Mouse (Mus musculus) gastrocnemius, adult 2 months (tissue): ENCODE results near the gene Gm9887. TPM values are rescaled to one million over a fixed set of nuclear protein-coding genes. Genes with fewer than 3 reads are reported as not detected.
A peak's percentile ranks its signal among the peaks of the same experiment; 100 is the strongest.
"Not testable (repeated sequence)": the region's sequence is repeated elsewhere in the genome, so short reads cannot be mapped to it uniquely, and the experiment has no call there.

Source experiments
- DNase-seq: peaks from one replicate; pipeline ENCODE4 v3.0.0; 2022
- H3K27ac ChIP-seq: fragments of 200-600 bp; 2 replicates; pipeline ENCODE4 v1.8.1; 2022; ENCODE audit warnings: mild to moderate bottlenecking
- H3K4me3 ChIP-seq: fragments of 200-600 bp; 2 replicates; pipeline ENCODE4 v1.8.1; 2022; ENCODE audit warnings: mild to moderate bottlenecking, moderate library complexity
- CTCF ChIP-seq: fragments of 200-600 bp; IDR thresholded peaks from 2 replicates; pipeline ENCODE4 v1.8.1; 2022; ENCODE audit warnings: antibody characterized with exemption, mild to moderate bottlenecking, moderate library complexity
- intact Hi-C: fragments of 180-260 bp; cut with DNase I; formaldehyde crosslinking; loops from one replicate; pipeline ENCODE4 v1.15.1; 2025
- total RNA-seq, 2 experiments: library from RNA; stranded (reverse); gene quantifications; 2 replicates each; pipeline ENCODE4 v1.2.3; 2021

Gm9887 gene
- total RNA-seq, 2 experiments from 2014 or later = not detected

GRCm38 (mm10) chr12:69382880-69383279 lies 10.6 kb upstream of the Gm9887 start:
- H3K27ac ChIP-seq = no peak overlapping the region
- DNase-seq = no peak
- H3K4me3 ChIP-seq = no peak overlapping the region
- TF ChIP-seq CTCF = no peak
- intact Hi-C loops = no loop called here

GRCm38 (mm10) chr12:69378558-69379454 lies 6.5 kb upstream of the Gm9887 start:
- TF ChIP-seq CTCF = no peak
- H3K4me3 ChIP-seq = no peak overlapping the region
- H3K27ac ChIP-seq = no peak overlapping the region

GRCm38 (mm10) chr12:69377636-69378035 lies 5.4 kb upstream of the Gm9887 start:
- H3K4me3 ChIP-seq, H3K27ac ChIP-seq, DNase-seq, intact Hi-C loops: not testable (repeated sequence)

More at GRCm38 (mm10) chr12:69378558-69379454, 6.5 kb upstream of the Gm9887 start:
- DNase-seq = no peak
- intact Hi-C loops = no loop called here

- DNase-seq = no peak
- Histone ChIP-seq H3K27ac (no peak overlapping the region), H3K4me3 (no peak overlapping the region)
- TF ChIP-seq CTCF = no peak
- intact Hi-C loops = no loop called here
Measured at GRCm38 (mm10) chr12:69377188-69377587, 4.9 kb upstream of the Gm9887 start.

GRCm38 (mm10) chr12:69376132-69376531 lies 3.9 kb upstream of the Gm9887 start:
- DNase-seq = no peak
- TF ChIP-seq CTCF = no peak
- intact Hi-C loops = no loop called here
- Histone ChIP-seq H3K4me3 (no peak overlapping the region), H3K27ac (no peak overlapping the region)

- TF ChIP-seq CTCF = no peak
- intact Hi-C loops = loop anchor here (5.0 kb wide), 2 partner anchors 73 to 103 kb away; no protein-coding TSS in a partner anchor
- DNase-seq = no peak
- Histone ChIP-seq H3K27ac (peak overlapping the region; percentile 95; the same call in 1 of the 2 replicates), H3K4me3 (peak overlapping the region; percentile 96)
Measured at GRCm38 (mm10) chr12:69373850-69374766, 1.9 kb upstream of the Gm9887 start.

GRCm38 (mm10) chr12:69372731-69373331 lies 573 bp upstream of the Gm9887 start:
- TF ChIP-seq CTCF = no peak
- peak overlapping the region; percentile 96 for H3K4me3 ChIP-seq
- intact Hi-C loops = loop anchor here (1.0 to 5.0 kb wide), 3 partner anchors 74 to 201 kb away; no protein-coding TSS in a partner anchor
- peak overlapping the region; percentile 95 for H3K27ac ChIP-seq
- DNase-seq = peak; percentile 35

- Histone ChIP-seq H3K4me3 (peak overlapping the region; percentile 96), H3K27ac (peak overlapping the region; percentile 95)
- intact Hi-C loops = loop anchor here (5.0 kb wide), 2 partner anchors 76 to 106 kb away; no protein-coding TSS in a partner anchor
- TF ChIP-seq CTCF = peak; percentile 58
- no peak for DNase-seq
Measured at GRCm38 (mm10) chr12:69371421-69371853, 821 bp downstream of the Gm9887 start.

GRCm38 (mm10) chr12:69370936-69371335 lies 1.3 kb downstream of the Gm9887 start:
- TF ChIP-seq CTCF = no peak
- intact Hi-C loops = loop anchor here (5.0 kb wide), 2 partner anchors 76 to 106 kb away; no protein-coding TSS in a partner anchor
- peak overlapping the region; percentile 95 for H3K27ac ChIP-seq
- DNase-seq = no peak
- H3K4me3 ChIP-seq = peak overlapping the region; percentile 96

- no peak for TF ChIP-seq CTCF
- no peak overlapping the region for H3K4me3 ChIP-seq
- intact Hi-C loops = no loop called here
- H3K27ac ChIP-seq = no peak overlapping the region
- DNase-seq = no peak
Measured at GRCm38 (mm10) chr12:69367557-69367956, 4.7 kb downstream of the Gm9887 start.

GRCm38 (mm10) chr12:69366424-69366823 lies 5.8 kb downstream of the Gm9887 start:
- no peak overlapping the region for H3K27ac ChIP-seq
- no peak overlapping the region for H3K4me3 ChIP-seq
- TF ChIP-seq CTCF = peak; percentile 62
- no peak for DNase-seq
- intact Hi-C loops = no loop called here

GRCm38 (mm10) chr12:69365757-69366156 lies 6.5 kb downstream of the Gm9887 start:
- H3K4me3 ChIP-seq = no peak overlapping the region
- no peak for TF ChIP-seq CTCF
- DNase-seq = no peak
- H3K27ac ChIP-seq = no peak overlapping the region
- intact Hi-C loops = no loop called here
